Mouse (Mus musculus) cortical plate, adult 2 months (tissue): ENCODE data around the gene Nfib. TPM values are rescaled to one million over a fixed set of nuclear protein-coding genes. Genes with fewer than 3 reads are reported as not detected.

Experiments used
- H3K27ac ChIP-seq: fragments of 200-500 bp; 2 replicates; pipeline ENCODE4 v1.5.1; 2012; ENCODE audit warnings: low read length, control low read depth, inconsistent platforms; ENCODE audit not compliant: insufficient read depth
- H3K4me1 ChIP-seq: fragments of 200-500 bp; 2 replicates; pipeline ENCODE4 v1.6.1; 2011; ENCODE audit warnings: low read length; ENCODE audit not compliant: control insufficient read depth, insufficient read depth
- H3K4me3 ChIP-seq: fragments of 200-500 bp; 2 replicates; pipeline ENCODE4 v1.5.1; 2011; ENCODE audit warnings: mild to moderate bottlenecking, low read length, control low read depth; ENCODE audit not compliant: insufficient read depth
- CTCF ChIP-seq: fragments of 200-500 bp; IDR thresholded peaks from 2 replicates; pipeline ENCODE4 v1.5.1; 2011; ENCODE audit warnings: mild to moderate bottlenecking, control low read depth, low read length; ENCODE audit not compliant: insufficient read depth; ENCODE audit errors: extremely low read depth
- POLR2A ChIP-seq: fragments of 200-500 bp; IDR thresholded peaks from 2 replicates; pipeline ENCODE4 v1.6.1; 2011; ENCODE audit warnings: mild to moderate bottlenecking, low read length, control low read depth; ENCODE audit not compliant: insufficient read depth; ENCODE audit errors: extremely low read depth
- polyA plus RNA-seq: library from polyadenylated mRNA; depleted of rRNA; stranded (reverse); fragments of >200 nt; gene quantifications from 2 replicates; pipeline ENCODE4 v1.2.3, GENCODE M21; 2012

Nfib gene
- polyA plus RNA-seq, 1 experiment, result 31.8 TPM

GRCm38 (mm10) chr4:82385638-82386037 is 319.9 kb downstream of the Nfib start:
- Histone ChIP-seq H3K4me1 (peaks cover 5% of the 10 kb centered on the region; the same call in 1 of the 2 replicates), H3K27ac (no peak overlapping the region), H3K4me3 (no peak overlapping the region)
- TF ChIP-seq CTCF (no peak), POLR2A (no peak)

- H3K4me1 ChIP-seq, result peaks cover 5% of the 10 kb centered on the region; the same call in 1 of the 2 replicates
- no peak overlapping the region for H3K4me3 ChIP-seq
- TF ChIP-seq POLR2A, result no peak
- TF ChIP-seq CTCF, result no peak
- H3K27ac ChIP-seq, result no peak overlapping the region
Observed at GRCm38 (mm10) chr4:82383991-82384731, 321.4 kb downstream of the Nfib start.

GRCm38 (mm10) chr4:82383346-82383745 is 322.2 kb downstream of the Nfib start:
- H3K4me3 ChIP-seq, result no peak overlapping the region
- H3K27ac ChIP-seq, result no peak overlapping the region
- no peak for TF ChIP-seq CTCF
- peaks cover 5% of the 10 kb centered on the region; the same call in 1 of the 2 replicates for H3K4me1 ChIP-seq

GRCm38 (mm10) chr4:82381786-82382185 is 323.8 kb downstream of the Nfib start:
- H3K27ac ChIP-seq, result no peak overlapping the region
- peaks cover 5% of the 10 kb centered on the region; the same call in 1 of the 2 replicates for H3K4me1 ChIP-seq
- TF ChIP-seq POLR2A, result no peak
- TF ChIP-seq CTCF, result no peak
- no peak overlapping the region for H3K4me3 ChIP-seq

GRCm38 (mm10) chr4:82380578-82380977 is 325.0 kb downstream of the Nfib start:
- Histone ChIP-seq H3K4me3 (no peak overlapping the region), H3K27ac (no peak overlapping the region), H3K4me1 (peaks cover 5% of the 10 kb centered on the region; the same call in 1 of the 2 replicates)
- TF ChIP-seq POLR2A (no peak), CTCF (no peak)

GRCm38 (mm10) chr4:82378050-82378449 is 327.5 kb downstream of the Nfib start:
- no peak overlapping the region for H3K4me3 ChIP-seq
- no peaks in the 10 kb centered on the region for H3K4me1 ChIP-seq
- TF ChIP-seq POLR2A, result no peak
- no peak for TF ChIP-seq CTCF
- no peak overlapping the region for H3K27ac ChIP-seq

GRCm38 (mm10) chr4:82377621-82378020 is 327.9 kb downstream of the Nfib start:
- Histone ChIP-seq H3K4me3 (no peak overlapping the region), H3K27ac (no peak overlapping the region), H3K4me1 (no peaks in the 10 kb centered on the region)
- TF ChIP-seq CTCF, result no peak
- no peak for TF ChIP-seq POLR2A

GRCm38 (mm10) chr4:82374560-82374959 is 331.0 kb downstream of the Nfib start:
- H3K27ac ChIP-seq, result no peak overlapping the region
- no peak for TF ChIP-seq CTCF
- TF ChIP-seq POLR2A, result no peak
- H3K4me3 ChIP-seq, result no peak overlapping the region
- H3K4me1 ChIP-seq, result no peaks in the 10 kb centered on the region

- no peak for TF ChIP-seq CTCF
- Histone ChIP-seq H3K4me3 (no peak overlapping the region), H3K27ac (no peak overlapping the region), H3K4me1 (no peaks in the 10 kb centered on the region)
Observed at GRCm38 (mm10) chr4:82372217-82372616, 333.3 kb downstream of the Nfib start.

GRCm38 (mm10) chr4:82371471-82371870 is 334.1 kb downstream of the Nfib start:
- Histone ChIP-seq H3K4me1 (no peaks in the 10 kb centered on the region), H3K27ac (no peak overlapping the region), H3K4me3 (no peak overlapping the region)
- TF ChIP-seq CTCF (no peak), POLR2A (no peak)
